Mouse (Mus musculus): ENCODE measurements around the gene Trip10. TPM values are rescaled to one million over a fixed set of nuclear protein-coding genes. Genes with fewer than 3 reads are reported as not detected.
A peak's percentile ranks its signal among the peaks of the same experiment; 100 is the strongest.

Trip10 gene
- polyA plus RNA-seq, 1 experiment from 2014 or later: 47.5 TPM

GRCm38 (mm10) chr17:57243650-57244370, 5.4 kb upstream of the Trip10 start:
- no peak overlapping the region for H3K4me2 ChIP-seq
- WGBS: 63% methylated on average over 10 of the region's 10 CpGs
- H3K4me3 ChIP-seq (replicated peaks): no peak overlapping the region
- peaks cover 21% of the 10 kb centered on the region for H3K4me1 ChIP-seq
- no peak overlapping the region for H3K27ac ChIP-seq
- H3K36me3 ChIP-seq: peaks cover 35% of the 10 kb centered on the region
- 0 out of 2 replicates have a peak, but pooled peaks cover 3% of the 10 kb centered on the region for H3K9me3 ChIP-seq (replicated peaks)
- H3K9ac ChIP-seq: no peak overlapping the region
- no peaks in the 10 kb centered on the region for H3K27me3 ChIP-seq
- ATAC-seq (replicated peaks; ENCODE audit: low FRiP score): no peak

DNA sequence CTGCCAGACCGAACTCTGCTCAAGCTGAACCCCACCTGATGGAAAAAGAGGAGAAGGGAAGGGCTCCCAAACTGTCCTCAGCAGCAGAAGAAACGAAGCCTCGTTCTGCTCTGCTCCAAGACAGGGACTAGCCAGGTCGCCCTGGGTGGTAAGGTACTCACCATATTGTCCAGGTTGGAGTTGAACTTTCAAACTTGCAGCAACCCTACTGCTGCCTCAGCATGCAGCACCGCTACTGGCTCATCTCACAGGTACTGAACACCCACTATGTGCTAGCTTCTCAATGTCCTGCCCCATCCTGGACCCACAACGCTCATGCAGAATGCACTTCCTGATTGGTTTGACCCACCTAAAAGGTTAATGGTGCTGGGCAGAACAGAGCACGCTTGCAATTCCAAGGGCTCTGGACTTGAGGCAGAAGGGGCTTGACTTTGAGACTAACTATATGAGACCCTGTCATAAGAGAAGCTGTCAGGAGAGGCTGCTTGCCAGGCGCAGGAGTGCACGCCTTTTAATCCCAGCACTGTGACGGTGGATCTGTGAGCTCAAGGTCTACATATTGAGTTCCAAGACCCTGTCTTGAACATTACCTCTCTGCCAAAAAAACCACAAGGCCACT, 3.8 kb upstream of the Trip10 start:
- no peak overlapping the region for H3K9ac ChIP-seq
- ATAC-seq (replicated peaks; ENCODE audit: low FRiP score): no peak
- H3K4me2 ChIP-seq: no peak overlapping the region
- H3K4me3 ChIP-seq (replicated peaks): no peak overlapping the region
- no peaks in the 10 kb centered on the region for H3K27me3 ChIP-seq
- WGBS: 90% methylated on average over 10 of the region's 10 CpGs
- no peak overlapping the region for H3K27ac ChIP-seq
- H3K4me1 ChIP-seq: peaks cover 27% of the 10 kb centered on the region
- 0 out of 2 replicates have a peak, but pooled peaks cover 3% of the 10 kb centered on the region for H3K9me3 ChIP-seq (replicated peaks)
- peaks cover 35% of the 10 kb centered on the region for H3K36me3 ChIP-seq

GRCm38 (mm10) chr17:57246663-57247392, 2.4 kb upstream of the Trip10 start:
- H3K4me1 ChIP-seq: peaks cover 36% of the 10 kb centered on the region
- no peaks in the 10 kb centered on the region for H3K9me3 ChIP-seq (replicated peaks)
- peaks cover 30% of the 10 kb centered on the region for H3K36me3 ChIP-seq
- H3K27ac ChIP-seq: peak overlapping the region; percentile 97
- peak; percentile 0; the same call in 1 of the 2 replicates for ATAC-seq (replicated peaks; ENCODE audit: low FRiP score)
- WGBS: 2% methylated on average over 18 of the region's 18 CpGs
- peak overlapping the region; percentile 74 for H3K4me3 ChIP-seq (replicated peaks)
- H3K4me2 ChIP-seq: peak overlapping the region; percentile 94
- H3K27me3 ChIP-seq: no peaks in the 10 kb centered on the region
- peak overlapping the region; percentile 73 for H3K9ac ChIP-seq

DNA sequence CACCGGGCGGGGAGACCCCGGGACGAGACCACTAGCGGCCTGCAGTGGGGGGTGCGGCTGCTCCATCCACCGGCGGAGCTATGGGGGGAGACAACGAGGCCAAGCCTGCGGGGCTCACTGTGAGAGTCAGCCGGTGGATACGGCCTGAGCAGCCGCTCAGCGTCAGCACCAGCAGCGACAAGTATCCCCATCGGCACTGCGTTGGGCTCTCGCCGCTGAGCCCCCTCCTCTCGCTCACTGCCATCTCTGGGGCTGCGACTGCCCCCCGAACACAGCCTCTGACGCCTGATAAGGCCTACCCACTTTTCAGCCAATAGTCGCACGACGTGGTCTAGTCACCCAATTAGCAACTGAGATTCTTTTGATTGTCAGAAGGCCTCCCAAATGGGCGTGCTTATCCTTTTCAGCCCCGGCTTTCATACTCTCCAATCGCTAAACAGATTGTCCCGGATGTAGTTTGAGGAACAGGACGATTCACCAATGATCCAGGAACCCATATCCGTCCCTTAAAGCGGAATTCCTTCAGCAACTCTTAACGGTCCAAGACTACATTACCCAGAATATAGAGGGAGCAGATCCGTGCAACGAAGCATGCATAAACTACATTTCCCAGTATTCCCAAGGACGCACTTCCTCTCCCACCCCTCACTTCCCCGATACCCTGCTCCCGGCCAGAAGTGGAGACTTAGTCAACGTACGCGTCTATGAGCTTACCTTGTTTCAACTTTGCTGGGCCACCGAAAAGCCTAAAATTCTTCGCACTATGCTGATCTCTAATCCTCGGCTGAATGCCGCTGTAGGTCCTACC, 1.7 kb upstream of the Trip10 start:
- Histone ChIP-seq H3K4me1 (peaks cover 36% of the 10 kb centered on the region), H3K4me3 (replicated peaks) (peak overlapping the region; percentile 74), H3K9me3 (replicated peaks) (no peaks in the 10 kb centered on the region), H3K27me3 (no peaks in the 10 kb centered on the region), H3K4me2 (peak overlapping the region; percentile 94), H3K27ac (peak overlapping the region; percentile 97), H3K36me3 (peaks cover 24% of the 10 kb centered on the region), H3K9ac (peak overlapping the region; percentile 73)
- WGBS: under 1% methylated on average over 46 of the region's 46 CpGs
- peak; percentile 92 for ATAC-seq (replicated peaks; ENCODE audit: low FRiP score)

- peaks cover 36% of the 10 kb centered on the region for H3K4me1 ChIP-seq
- ATAC-seq (replicated peaks; ENCODE audit: low FRiP score): peak; percentile 61
- H3K4me2 ChIP-seq: peak within 1 kb of the TSS; percentile 94
- no peaks in the 10 kb centered on the region for H3K9me3 ChIP-seq (replicated peaks)
- H3K36me3 ChIP-seq: peaks cover 22% of the 10 kb centered on the region
- no peaks in the 10 kb centered on the region for H3K27me3 ChIP-seq
- H3K27ac ChIP-seq: peak within 1 kb of the TSS; percentile 97
- H3K4me3 ChIP-seq (replicated peaks): peak within 1 kb of the TSS; percentile 74
- WGBS: under 1% methylated on average over 12 of the region's 12 CpGs
- H3K9ac ChIP-seq: peak within 1 kb of the TSS; percentile 73
Measured at GRCm38 (mm10) chr17:57248201-57248699, 1.0 kb upstream of the Trip10 start, which contains the start of gene Gpr108. Gpr108 (minus strand) TSS chr17:57248446.

- no peak for ATAC-seq (replicated peaks; ENCODE audit: low FRiP score)
- peak overlapping the region; percentile 94 for H3K4me2 ChIP-seq
- H3K4me1 ChIP-seq: peaks cover 36% of the 10 kb centered on the region
- no peaks in the 10 kb centered on the region for H3K27me3 ChIP-seq
- peaks cover 24% of the 10 kb centered on the region for H3K36me3 ChIP-seq
- H3K9me3 ChIP-seq (replicated peaks): no peaks in the 10 kb centered on the region
- H3K27ac ChIP-seq: peak overlapping the region; percentile 94
- H3K4me3 ChIP-seq (replicated peaks): peak overlapping the region; percentile 74
- H3K9ac ChIP-seq: peak overlapping the region; percentile 42
- WGBS: 6% methylated on average over 13 of the region's 13 CpGs
Measured at GRCm38 (mm10) chr17:57248771-57249170, 484 bp upstream of the Trip10 start.

- 1% methylated on average over 33 of the region's 33 CpGs for WGBS
- Histone ChIP-seq H3K9ac (peak overlapping the region; percentile 73), H3K27ac (peak overlapping the region; percentile 88), H3K4me3 (replicated peaks) (peak overlapping the region; percentile 74), H3K9me3 (replicated peaks) (no peaks in the 10 kb centered on the region), H3K36me3 (peaks cover 27% of the 10 kb centered on the region), H3K4me1 (peaks cover 32% of the 10 kb centered on the region), H3K4me2 (peak overlapping the region; percentile 94), H3K27me3 (no peaks in the 10 kb centered on the region)
- ATAC-seq (replicated peaks; ENCODE audit: low FRiP score): no peak
Measured at GRCm38 (mm10) chr17:57250461-57251160, 1.4 kb downstream of the Trip10 start.

- Histone ChIP-seq H3K36me3 (peaks cover 36% of the 10 kb centered on the region), H3K4me3 (replicated peaks) (no peak overlapping the region), H3K9me3 (replicated peaks) (no peaks in the 10 kb centered on the region), H3K27me3 (no peaks in the 10 kb centered on the region), H3K27ac (no peak overlapping the region), H3K9ac (no peak overlapping the region), H3K4me2 (0 out of 2 replicates have a peak overlapping the region, but pooled peaks have one; percentile 94), H3K4me1 (peaks cover 24% of the 10 kb centered on the region)
- ATAC-seq (replicated peaks; ENCODE audit: low FRiP score): no peak
- WGBS: 93% methylated on average over 3 of the region's 3 CpGs
Measured at GRCm38 (mm10) chr17:57251431-57251830, 2.2 kb downstream of the Trip10 start.

DNA sequence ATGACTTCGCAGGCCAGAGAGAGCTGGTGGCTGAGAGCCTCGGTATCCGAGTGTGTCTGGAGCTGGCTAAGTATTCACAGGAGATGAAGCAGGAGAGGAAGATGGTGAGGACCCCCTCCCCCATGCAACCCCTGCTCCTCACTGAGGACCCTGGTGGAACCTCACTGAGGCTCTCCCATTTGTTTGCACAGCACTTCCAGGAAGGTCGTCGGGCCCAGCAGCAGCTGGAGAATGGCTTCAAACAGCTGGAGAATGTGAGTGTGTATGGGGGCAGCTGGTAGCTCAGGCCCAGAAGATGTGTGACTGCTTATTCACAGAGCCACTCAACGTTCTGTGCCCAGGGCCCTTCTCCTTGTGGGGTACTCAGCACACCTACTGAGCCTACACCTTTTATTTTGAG, 4.1 kb downstream of the Trip10 start:
- Histone ChIP-seq H3K9me3 (replicated peaks) (no peaks in the 10 kb centered on the region), H3K9ac (no peak overlapping the region), H3K27ac (no peak overlapping the region), H3K4me2 (no peak overlapping the region), H3K4me3 (replicated peaks) (no peak overlapping the region), H3K4me1 (peaks cover 20% of the 10 kb centered on the region), H3K36me3 (peaks cover 53% of the 10 kb centered on the region), H3K27me3 (no peaks in the 10 kb centered on the region)
- 74% methylated on average over 6 of the region's 6 CpGs for WGBS
- ATAC-seq (replicated peaks; ENCODE audit: low FRiP score): no peak

GRCm38 (mm10) chr17:57255354-57255753, 6.1 kb downstream of the Trip10 start:
- Histone ChIP-seq H3K27me3 (no peaks in the 10 kb centered on the region), H3K4me2 (no peak overlapping the region), H3K9me3 (replicated peaks) (no peaks in the 10 kb centered on the region), H3K9ac (no peak overlapping the region), H3K27ac (no peak overlapping the region), H3K36me3 (peaks cover 71% of the 10 kb centered on the region), H3K4me3 (replicated peaks) (no peak overlapping the region), H3K4me1 (peaks cover 10% of the 10 kb centered on the region)
- ATAC-seq (replicated peaks; ENCODE audit: low FRiP score): no peak
- WGBS: 88% methylated on average over 14 of the region's 14 CpGs
